Mouse (Mus musculus) liver, postnatal 0 days (tissue): ENCODE data around the gene Gpr176. TPM values are rescaled to one million over a fixed set of nuclear protein-coding genes. Genes with fewer than 3 reads are reported as not detected.
A peak's percentile ranks its signal among the peaks of the same experiment; 100 is the strongest.

ENCODE experiments used
- ATAC-seq: fragments of 200-750 bp; cut with Nextera tagmentation; 2 replicates; pipeline ENCODE4 v1.8.0; 2017; ENCODE audit warnings: mild to moderate bottlenecking, moderate library complexity
- DNase-seq: peaks from one replicate; pipeline ENCODE4 v3.0.0-alpha.2; 2016
- H3K27ac ChIP-seq: fragments of 300-500 bp; sonication (generic); 2 replicates; pipeline ENCODE4 v1.5.1; 2014; ENCODE audit warnings: antibody characterized with exemption, moderate library complexity, mild to moderate bottlenecking, low read depth
- H3K27me3 ChIP-seq: fragments of 300-500 bp; sonication (generic); 2 replicates; pipeline ENCODE4 v1.6.1; 2014; ENCODE audit warnings: low read length, control low read depth, mixed read lengths; ENCODE audit not compliant: insufficient read depth
- H3K36me3 ChIP-seq: fragments of 300-500 bp; sonication (generic); replicated peaks from 2 replicates; pipeline ENCODE4 v1.6.1; 2014; ENCODE audit warnings: mild to moderate bottlenecking, control low read depth, low read length, moderate library complexity, mixed read lengths; ENCODE audit not compliant: insufficient read depth
- H3K4me1 ChIP-seq: fragments of 300-500 bp; sonication (generic); 2 replicates; pipeline ENCODE4 v1.6.1; 2014; ENCODE audit warnings: antibody characterized with exemption, mild to moderate bottlenecking, control low read depth; ENCODE audit not compliant: insufficient read depth
- H3K4me2 ChIP-seq: fragments of 300-500 bp; sonication (generic); 2 replicates; pipeline ENCODE4 v1.6.1; 2014; ENCODE audit warnings: low read depth, mild to moderate bottlenecking, low read length, moderate library complexity, mixed read lengths
- H3K4me3 ChIP-seq: fragments of 300-500 bp; sonication (generic); 2 replicates; pipeline ENCODE4 v1.5.1; 2014; ENCODE audit warnings: low read depth, low read length
- H3K9ac ChIP-seq: fragments of 300-500 bp; sonication (generic); replicated peaks from 2 replicates; pipeline ENCODE4 v1.6.1; 2014; ENCODE audit warnings: mild to moderate bottlenecking, moderate library complexity
- H3K9me3 ChIP-seq: fragments of 300-500 bp; sonication (generic); 2 replicates; pipeline ENCODE4 v1.6.1; 2016; ENCODE audit warnings: mild to moderate bottlenecking, control low read depth, low read length, mixed read lengths
- CTCF ChIP-seq: sonication (generic); IDR thresholded peaks from 2 replicates; pipeline ENCODE4 v1.5.1; 2016; ENCODE audit warnings: antibody characterized with exemption, low read depth
- EP300 ChIP-seq: IDR thresholded peaks from 2 replicates; pipeline ENCODE4 v1.6.1; 2016; ENCODE audit warnings: antibody characterized with exemption, low read depth, mild to moderate bottlenecking
- WGBS: fragments of 180-500 bp; shearing (Covaris S2); extraction: QIAGEN DNeasy Blood & Tissue Kit; methylation state at CpG from one replicate; pipeline ENCODE4 v1.1.7; 2014; ENCODE audit not compliant: insufficient replicate concordance; 5-methylcytosine and 5-hydroxymethylcytosine counted together
- polyA plus RNA-seq: library from polyadenylated mRNA; unstranded; fragments of >200 nt; fragmentation: Nextera tagmentation; extraction: Ambion mirVana; gene quantifications from 2 replicates; pipeline ENCODE4 v1.2.1, GENCODE M21; 2015

The Gpr176 gene
- polyA plus RNA-seq, 1 experiment from 2014 or later, result 0.05 TPM

- 12% methylated on average over 8 of the region's 8 CpGs for WGBS
- no peaks in the 10 kb centered on the region for H3K9me3 ChIP-seq
- no peaks in the 10 kb centered on the region for H3K36me3 ChIP-seq
- peak; percentile 78 for TF ChIP-seq CTCF
- TF ChIP-seq EP300, result no peak; the same call in 1 of the 2 replicates
- no peak overlapping the region for H3K9ac ChIP-seq
- peak; percentile 54 for ATAC-seq
- H3K4me3 ChIP-seq, result no peak overlapping the region
- no peak overlapping the region for H3K4me2 ChIP-seq
- H3K27ac ChIP-seq, result peak overlapping the region; percentile 48; the same call in 1 of the 2 replicates
- peak; percentile 37 for DNase-seq
- H3K27me3 ChIP-seq, result no peaks in the 10 kb centered on the region
- H3K4me1 ChIP-seq, result 0 out of 2 replicates have a peak, but pooled peaks cover 6% of the 10 kb centered on the region
Measured at GRCm38 (mm10) chr2:118263151-118263913, 109.9 kb downstream of the Gpr176 start.

DNA sequence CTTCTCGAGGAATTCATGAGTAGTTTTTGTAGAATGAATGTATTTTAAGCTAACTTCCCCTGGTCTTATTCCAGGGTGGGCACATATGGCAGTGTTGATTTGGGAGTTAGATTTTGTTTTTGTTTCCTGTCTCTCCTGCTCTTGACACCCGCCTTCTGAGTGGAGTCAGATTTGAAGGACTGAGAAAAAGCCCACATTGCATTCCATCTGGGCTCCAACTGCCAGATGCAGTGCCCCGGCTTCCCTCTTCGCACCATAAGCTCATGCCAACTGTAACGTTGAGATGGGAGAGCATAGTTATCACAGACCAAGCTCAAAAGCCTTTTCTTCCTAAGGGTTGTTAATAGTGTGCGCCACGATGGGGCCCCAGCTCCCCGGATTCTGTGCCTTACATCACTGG, 110.5 kb downstream of the Gpr176 start:
- Histone ChIP-seq H3K27me3 (no peaks in the 10 kb centered on the region), H3K9me3 (no peaks in the 10 kb centered on the region), H3K9ac (no peak overlapping the region), H3K4me2 (no peak overlapping the region), H3K4me3 (no peak overlapping the region), H3K4me1 (0 out of 2 replicates have a peak, but pooled peaks cover 6% of the 10 kb centered on the region), H3K27ac (no peak overlapping the region), H3K36me3 (no peaks in the 10 kb centered on the region)
- ATAC-seq (no peak), DNase-seq (no peak)
- 50% methylated on average over 8 of the region's 8 CpGs for WGBS
- no peak for TF ChIP-seq CTCF
- no peak for TF ChIP-seq EP300

- no peak overlapping the region for H3K4me3 ChIP-seq
- H3K4me2 ChIP-seq, result no peak overlapping the region
- H3K36me3 ChIP-seq, result no peaks in the 10 kb centered on the region
- ATAC-seq (no peak), DNase-seq (no peak)
- no peaks in the 10 kb centered on the region for H3K27me3 ChIP-seq
- H3K9me3 ChIP-seq, result peaks cover 2% of the 10 kb centered on the region; the same call in 1 of the 2 replicates
- H3K27ac ChIP-seq, result no peak overlapping the region
- no peak for TF ChIP-seq EP300
- WGBS, result 59% methylated on average over 5 of the region's 5 CpGs
- no peak overlapping the region for H3K9ac ChIP-seq
- H3K4me1 ChIP-seq, result peaks cover 6% of the 10 kb centered on the region; the same call in 1 of the 2 replicates
Measured at GRCm38 (mm10) chr2:118259746-118260145, 113.5 kb downstream of the Gpr176 start.

- H3K9me3 ChIP-seq, result peaks cover 2% of the 10 kb centered on the region; the same call in 1 of the 2 replicates
- DNase-seq, result no peak
- TF ChIP-seq CTCF (no peak), EP300 (no peak)
- peak overlapping the region; percentile 55 for H3K4me3 ChIP-seq
- H3K4me2 ChIP-seq, result peak overlapping the region; percentile 71
- 63% methylated on average over 8 of the region's 8 CpGs for WGBS
- ATAC-seq, result no peak
- no peak overlapping the region for H3K9ac ChIP-seq
- H3K27me3 ChIP-seq, result no peaks in the 10 kb centered on the region
- H3K27ac ChIP-seq, result no peak overlapping the region
- H3K4me1 ChIP-seq, result peaks cover 6% of the 10 kb centered on the region; the same call in 1 of the 2 replicates
- H3K36me3 ChIP-seq, result no peaks in the 10 kb centered on the region
Measured at GRCm38 (mm10) chr2:118257094-118257493, 116.1 kb downstream of the Gpr176 start.

DNA sequence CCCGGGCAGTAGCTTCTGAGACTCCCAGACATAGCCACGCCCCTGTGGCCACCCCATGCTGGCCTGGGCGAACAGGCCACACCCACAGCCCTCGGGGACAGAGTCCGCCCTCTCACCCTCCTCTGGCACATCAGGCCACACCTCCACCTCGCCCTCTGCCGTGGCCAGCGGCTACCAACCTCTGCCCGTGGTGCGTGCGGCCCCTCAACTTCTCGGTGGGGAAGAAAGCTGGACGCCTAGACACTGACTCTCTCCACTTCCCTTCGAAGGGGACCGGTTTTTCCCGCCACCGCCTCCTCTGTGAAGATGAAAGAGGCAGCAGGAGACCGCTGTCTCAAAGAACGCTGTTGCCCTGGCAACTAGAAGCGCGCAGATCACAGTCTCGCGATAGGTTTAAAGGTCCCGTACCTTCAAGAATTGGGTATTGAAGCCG, 116.6 kb downstream of the Gpr176 start, which contains the start of gene Fsip1:
TSS of gene Fsip1 (minus strand) at position 346 of the 433 bp plus-strand sequence.
- H3K9me3 ChIP-seq, result peaks cover 2% of the 10 kb centered on the region; the same call in 1 of the 2 replicates
- H3K4me3 ChIP-seq, result peak within 1 kb of the TSS; percentile 55
- 0 out of 2 replicates have a peak within 1 kb of the TSS, but pooled peaks have one; percentile 29 for H3K27ac ChIP-seq
- no peaks in the 10 kb centered on the region for H3K36me3 ChIP-seq
- peak; percentile 100 for ATAC-seq
- TF ChIP-seq EP300, result peak; percentile 12; the same call in 1 of the 2 replicates
- no peak for TF ChIP-seq CTCF
- H3K9ac ChIP-seq, result peak within 1 kb of the TSS; percentile 54
- WGBS, result under 1% methylated on average over 25 of the region's 25 CpGs
- peak within 1 kb of the TSS; percentile 71 for H3K4me2 ChIP-seq
- H3K27me3 ChIP-seq, result no peaks in the 10 kb centered on the region
- H3K4me1 ChIP-seq, result peaks cover 6% of the 10 kb centered on the region; the same call in 1 of the 2 replicates
- peak; percentile 86 for DNase-seq

- H3K27me3 ChIP-seq, result no peaks in the 10 kb centered on the region
- TF ChIP-seq EP300 (no peak), CTCF (no peak)
- H3K4me1 ChIP-seq, result peaks cover 6% of the 10 kb centered on the region; the same call in 1 of the 2 replicates
- H3K36me3 ChIP-seq, result no peaks in the 10 kb centered on the region
- H3K9ac ChIP-seq, result no peak overlapping the region
- no peak overlapping the region for H3K4me3 ChIP-seq
- H3K9me3 ChIP-seq, result peaks cover 2% of the 10 kb centered on the region; the same call in 1 of the 2 replicates
- no peak overlapping the region for H3K27ac ChIP-seq
- ATAC-seq (no peak), DNase-seq (no peak)
- H3K4me2 ChIP-seq, result no peak overlapping the region
- 73% methylated on average over 8 of the region's 8 CpGs for WGBS
Measured at GRCm38 (mm10) chr2:118254516-118254915, 118.7 kb downstream of the Gpr176 start.
